Comparison of ENCODE assay signal across 10 mouse cellular contexts in the genomic region with DNA sequence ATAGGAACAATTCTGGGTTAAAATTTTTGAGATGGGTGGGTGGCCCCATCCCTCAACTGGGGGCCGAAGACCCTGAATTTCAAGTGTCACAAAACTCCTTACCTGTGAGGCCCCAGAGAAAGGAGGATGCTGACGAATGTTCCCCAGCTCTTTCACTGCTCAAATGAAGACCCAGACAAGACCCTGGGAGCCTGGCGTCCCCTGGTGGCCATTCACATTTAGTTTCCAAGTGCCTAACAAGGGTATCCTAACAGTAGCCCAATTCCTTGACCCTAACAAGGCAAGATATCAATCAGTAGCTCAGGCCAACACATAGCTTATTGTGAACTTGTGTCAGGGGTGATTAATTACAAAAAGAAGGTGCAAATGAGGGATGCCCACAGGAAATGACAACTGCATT.
DNase-seq lines count a peak whose midpoint lies in the region; ATAC-seq and TF ChIP-seq lines count a peak whose summit lies in the region.
"Had no signal": no experiment of that assay in that cellular context is flagged by ENCODE, and none has a peak within 500 bp of the region (broad histone marks: within the 10 kb centered on the region; RNA-seq: fewer than 3 reads in every experiment).

No protein-coding gene starts in this region.

- ATAC-seq in heart, embryonic 12.5 days (ENCODE audit: insufficient number of reproducible peaks, low FRiP score) = no peak

- no peak overlapping the region for H3K27ac ChIP-seq in heart, embryonic 12.5 days (ENCODE audit: poor library complexity, severe bottlenecking)
- H3K27ac ChIP-seq in thymus, adult 2 months (ENCODE audit: control insufficient read depth, insufficient read depth, low read length) = no peak overlapping the region
- H3K27ac ChIP-seq: hindbrain, embryonic 15.5 days had no signal

- TF ChIP-seq POLR2A in thymus, adult 2 months (IDR thresholded peaks at IDR 0.05; ENCODE audit: control insufficient read depth, extremely low read depth, insufficient read depth, low read length, poor library complexity) = no peak

- no peak overlapping the region for H3K4me2 ChIP-seq in heart, embryonic 12.5 days
- H3K4me2 ChIP-seq: hindbrain, embryonic 15.5 days had no signal

- H3K4me3 ChIP-seq in heart, embryonic 12.5 days = no peak overlapping the region
- no peak overlapping the region for H3K4me3 ChIP-seq in thymus, adult 2 months (ENCODE audit: control insufficient read depth, insufficient read depth, low read length)
- H3K4me3 ChIP-seq: hindbrain, embryonic 15.5 days; megakaryocyte, embryonic 14.5 days had no signal

- no peak overlapping the region for H3K9ac ChIP-seq in heart, embryonic 12.5 days
- H3K9ac ChIP-seq: hindbrain, embryonic 15.5 days had no signal

- no peaks in the 10 kb centered on the region for H3K4me1 ChIP-seq in heart, embryonic 12.5 days (replicated peaks)
- no peaks in the 10 kb centered on the region for H3K4me1 ChIP-seq in thymus, adult 2 months (replicated peaks; ENCODE audit: control insufficient read depth, insufficient read depth, low read length)
- H3K4me1 ChIP-seq: megakaryocyte, embryonic 14.5 days had no signal

- peak; percentile 85 for DNase-seq in heart, adult 11 months
- peak; percentile 2 for DNase-seq in thymus, adult 2 months
- no peak for DNase-seq in thymus, postnatal 10 days (ENCODE audit: low spot score in 2 of 2)
- DNase-seq in cerebellum, postnatal 10 days = peak; percentile 84 to 85
- peak; percentile 60 to 72 for DNase-seq in heart, postnatal 10 days
- peak; percentile 31 for DNase-seq in lung, postnatal 36 days
- DNase-seq in T-cell, adult 2 months (ENCODE audit: low spot score) = no peak

- WGBS in heart, embryonic 12.5 days = 34% methylated on average over 3 of the region's 3 CpGs
- 42% methylated on average over 3 of the region's 3 CpGs for WGBS in thymus, adult 2 months

- no peak for TF ChIP-seq CTCF in thymus, adult 2 months (IDR thresholded peaks at IDR 0.05; ENCODE audit: borderline replicate concordance, control insufficient read depth, extremely low read depth, insufficient read depth, low read length, poor library complexity)

- no peaks in the 10 kb centered on the region for H3K9me3 ChIP-seq in heart, embryonic 12.5 days (replicated peaks)
- H3K9me3 ChIP-seq: hindbrain, embryonic 15.5 days; megakaryocyte, embryonic 14.5 days had no signal

- intact Hi-C loops in heart, postnatal 10 days (cut with DNase I) = loop anchor here (1.0 kb wide), 1 partner anchor 760 kb away; no protein-coding TSS in a partner anchor

- no peaks in the 10 kb centered on the region for H3K36me3 ChIP-seq in heart, embryonic 12.5 days
- no peaks in the 10 kb centered on the region for H3K36me3 ChIP-seq in thymus, adult 2 months (ENCODE audit: control insufficient read depth, insufficient read depth, low read length)
- H3K36me3 ChIP-seq: hindbrain, embryonic 15.5 days had no signal

- H3K27me3 ChIP-seq in heart, embryonic 12.5 days (replicated peaks) = no peaks in the 10 kb centered on the region
- H3K27me3 ChIP-seq in thymus, adult 2 months (ENCODE audit: control insufficient read depth, insufficient read depth, low read length) = no peaks in the 10 kb centered on the region
- H3K27me3 ChIP-seq: hindbrain, embryonic 15.5 days; megakaryocyte, embryonic 14.5 days had no signal

Comparison
In these comparisons a context has a peak if more than half of its experiments do, and no peak if none do; other contexts are left out.
1. DNase-seq: peak in heart, adult 11 months (single experiment), thymus, adult 2 months (single experiment), cerebellum, postnatal 10 days (2 of 2), heart, postnatal 10 days (2 of 2) and lung, postnatal 36 days (single experiment); none in thymus, postnatal 10 days (0 of 2) and T-cell, adult 2 months (single experiment).